Mouse (Mus musculus) heart, postnatal 14 days (tissue): ENCODE measurements around the gene Frmd4b. TPM values are rescaled to one million over a fixed set of nuclear protein-coding genes. Genes with fewer than 3 reads are reported as not detected.
"Not testable (repeated sequence)": the region's sequence is repeated elsewhere in the genome, so short reads cannot be mapped to it uniquely, and the experiment has no call there.

Experiments used
- DNase-seq, 2 experiments: peaks; one replicate each; pipeline ENCODE4 v3.0.0; 2021 to 2022
- intact Hi-C: fragments of 180-260 bp; cut with DNase I; formaldehyde crosslinking; loops from one replicate; pipeline ENCODE4 v1.15.1; 2025
- total RNA-seq, 2 experiments: library from RNA; stranded (reverse); gene quantifications; 2 replicates each; pipeline ENCODE4 v1.2.3; 2021

The Frmd4b gene
- total RNA-seq, 2 experiments from 2014 or later = 19.0 to 20.9 TPM

DNA sequence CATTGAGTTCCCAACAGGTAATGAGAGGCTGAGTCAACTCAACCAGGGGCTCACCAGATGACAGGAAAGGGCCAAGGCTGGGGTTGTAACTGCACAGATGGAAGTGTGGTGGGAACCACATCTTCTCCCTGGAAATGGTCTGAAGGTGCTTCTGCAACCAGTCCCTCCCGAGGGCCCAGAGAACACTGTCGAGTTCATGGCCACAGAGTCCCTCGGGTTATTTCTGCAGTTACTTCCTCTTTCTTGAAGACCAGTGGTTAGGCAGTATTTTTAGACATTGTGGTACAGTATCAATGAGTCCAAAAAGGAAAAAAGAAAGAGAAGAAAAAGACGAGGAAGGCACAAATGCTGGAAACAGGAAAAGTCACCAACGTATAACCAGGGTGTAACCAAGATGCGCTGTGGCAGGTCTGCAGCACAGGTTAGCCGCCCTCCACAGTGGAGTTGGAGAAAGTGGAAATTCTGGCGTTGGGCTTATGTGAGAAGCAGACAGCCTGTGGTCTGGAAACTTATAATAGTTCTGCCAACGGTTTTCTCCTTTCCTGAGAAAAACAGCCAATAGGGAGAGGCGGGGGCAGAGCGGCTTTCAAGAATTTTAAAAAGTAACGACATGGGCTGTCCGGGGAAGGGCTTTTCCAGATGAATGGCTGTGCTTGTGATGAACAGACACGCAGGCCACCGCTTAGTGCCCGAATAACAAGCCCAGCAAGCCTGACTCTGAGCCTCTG, 178.3 kb downstream of the Frmd4b start:
- intact Hi-C loops = no loop called here
- no peak for DNase-seq

DNA sequence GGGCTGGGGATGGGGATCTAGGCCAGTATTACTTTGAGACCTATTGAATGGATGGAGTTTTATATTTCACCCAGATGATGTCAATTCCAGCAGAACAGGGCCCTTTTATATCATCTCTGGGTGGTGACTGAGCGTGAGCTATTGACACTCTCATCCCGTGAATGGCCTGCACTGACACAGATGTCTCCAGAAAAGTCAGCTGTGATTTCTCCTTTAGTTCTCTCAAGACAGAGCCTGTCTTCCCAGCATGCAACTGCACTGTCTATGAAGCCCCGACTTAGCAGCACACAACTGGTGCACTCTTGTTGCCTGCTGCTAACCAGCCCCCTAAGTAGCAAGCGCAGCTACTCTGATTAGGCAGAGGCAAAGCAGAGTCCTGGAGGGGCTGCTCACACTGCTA, 182.6 kb downstream of the Frmd4b start:
- intact Hi-C loops = no loop called here
- no peak for DNase-seq

DNA sequence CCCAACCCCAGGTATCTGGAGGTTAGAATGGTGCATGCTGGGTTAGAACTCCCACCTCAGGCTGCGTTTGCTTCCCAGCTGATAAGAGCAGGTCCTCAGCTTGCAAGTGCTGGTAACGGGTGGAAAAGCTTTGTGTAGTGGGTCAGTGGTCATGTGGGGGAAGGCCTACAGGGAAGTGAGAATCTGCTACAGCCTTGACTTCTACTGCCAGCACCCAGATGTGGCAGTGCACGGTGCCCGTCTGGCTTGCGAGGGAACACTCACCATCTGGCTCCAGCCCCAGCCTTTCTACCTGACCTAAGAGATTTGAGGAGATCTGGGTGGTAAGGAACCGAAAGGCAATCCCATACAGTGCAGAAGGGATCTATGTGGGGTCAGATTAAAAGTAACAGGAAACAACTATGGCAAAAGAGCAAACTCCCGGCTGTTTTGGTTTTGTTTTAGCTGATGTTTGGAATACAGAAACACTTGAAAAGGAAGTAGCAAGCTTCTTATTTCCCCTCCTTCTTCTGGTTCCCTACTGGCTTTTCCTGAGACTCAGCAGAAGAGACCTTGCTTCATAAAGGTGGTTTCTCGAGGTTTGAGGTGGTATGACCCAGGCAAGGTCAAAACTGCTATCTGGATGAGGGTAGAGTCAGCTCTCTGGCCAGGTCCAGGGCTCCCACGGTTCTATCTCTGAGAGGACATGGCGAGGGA, 185.9 kb downstream of the Frmd4b start:
- no peak for DNase-seq
- intact Hi-C loops = no loop called here

DNA sequence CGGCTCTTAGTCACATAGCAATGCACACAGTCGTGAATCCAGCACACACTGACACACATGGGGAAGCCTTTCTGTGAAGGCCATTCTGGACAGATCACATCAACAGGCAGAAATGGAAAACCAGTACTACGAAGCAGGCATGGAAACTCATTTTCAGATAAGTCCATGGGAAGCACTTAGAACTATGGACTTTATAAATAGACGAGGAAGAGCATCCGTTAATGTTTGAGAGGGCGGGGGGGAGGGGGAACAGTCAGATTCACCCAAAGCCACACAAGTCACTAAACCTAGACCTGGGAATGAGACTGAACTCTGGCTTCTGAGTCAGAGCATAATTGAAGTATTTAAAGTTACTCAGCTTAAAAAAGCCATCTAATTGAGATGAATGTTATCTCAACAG, 186.8 kb downstream of the Frmd4b start:
- intact Hi-C loops = no loop called here
- DNase-seq = no peak

DNA sequence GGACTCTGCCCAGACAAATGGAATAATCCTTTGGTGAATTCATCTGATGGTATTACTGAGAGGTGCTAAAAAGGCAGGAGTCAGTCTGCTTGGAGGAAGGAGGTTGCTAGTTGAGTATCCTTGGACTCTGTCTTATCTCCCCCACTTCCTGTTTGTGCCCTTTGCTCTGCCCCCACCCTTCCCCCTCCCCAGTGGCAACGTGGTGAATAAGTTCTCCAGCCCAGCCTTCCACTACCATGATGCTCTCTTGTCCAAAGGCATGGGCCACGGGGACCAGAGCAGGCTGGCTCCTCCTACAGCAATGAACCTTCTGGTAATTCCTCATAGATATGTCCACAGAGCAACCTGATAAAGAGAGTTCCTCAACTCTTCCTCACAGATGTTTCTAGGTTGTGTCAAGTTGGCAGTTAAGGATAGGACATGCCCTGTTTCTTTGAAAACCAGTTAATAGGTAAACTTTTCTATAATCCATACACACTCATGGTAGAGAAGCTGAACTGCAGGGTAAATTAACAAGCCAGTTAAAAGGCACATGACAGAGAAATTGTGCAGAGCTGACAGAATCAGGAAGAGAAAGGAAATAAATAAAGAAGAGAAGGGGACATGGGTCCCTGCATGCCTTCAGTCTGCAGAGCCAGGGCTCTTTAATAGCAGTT, 187.5 kb downstream of the Frmd4b start:
- intact Hi-C loops = no loop called here
- no peak for DNase-seq

DNA sequence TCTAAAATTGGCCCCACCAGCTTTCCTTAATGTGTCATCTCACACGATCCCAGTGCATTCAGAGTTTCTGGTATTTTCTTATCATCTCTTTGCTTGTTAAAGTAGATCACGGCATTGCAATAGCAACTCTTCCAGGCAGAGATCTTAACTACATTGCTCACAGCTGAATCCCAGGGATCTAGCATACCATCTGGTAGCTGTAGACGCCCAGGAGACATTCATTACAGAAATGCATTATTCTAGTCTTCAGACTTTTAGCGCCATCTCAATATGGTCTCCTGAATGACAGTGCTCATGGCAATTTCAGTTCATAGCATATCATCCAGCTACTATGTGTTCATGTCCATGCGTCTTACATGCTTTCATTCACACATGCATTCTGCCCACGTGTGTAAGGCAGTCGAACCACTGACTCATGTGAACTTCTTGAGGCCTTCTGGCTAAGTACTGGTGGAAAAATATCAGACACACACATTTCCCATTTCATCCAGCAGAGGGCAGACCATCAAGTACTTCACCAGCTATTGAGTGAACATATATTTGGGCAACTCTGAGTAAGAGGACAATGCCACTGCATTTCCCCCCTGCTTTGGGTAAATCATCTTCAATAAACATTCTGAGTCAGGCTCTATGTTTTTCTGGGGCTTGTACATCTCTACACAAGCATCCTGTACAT, 197.4 kb downstream of the Frmd4b start:
- intact Hi-C loops = loop anchor here (1.0 to 10.0 kb wide), 6 partner anchors 39 to 317 kb away; partner anchors contain the start of gene Frmd4b
- DNase-seq = peak; percentile 75 to 85

DNA sequence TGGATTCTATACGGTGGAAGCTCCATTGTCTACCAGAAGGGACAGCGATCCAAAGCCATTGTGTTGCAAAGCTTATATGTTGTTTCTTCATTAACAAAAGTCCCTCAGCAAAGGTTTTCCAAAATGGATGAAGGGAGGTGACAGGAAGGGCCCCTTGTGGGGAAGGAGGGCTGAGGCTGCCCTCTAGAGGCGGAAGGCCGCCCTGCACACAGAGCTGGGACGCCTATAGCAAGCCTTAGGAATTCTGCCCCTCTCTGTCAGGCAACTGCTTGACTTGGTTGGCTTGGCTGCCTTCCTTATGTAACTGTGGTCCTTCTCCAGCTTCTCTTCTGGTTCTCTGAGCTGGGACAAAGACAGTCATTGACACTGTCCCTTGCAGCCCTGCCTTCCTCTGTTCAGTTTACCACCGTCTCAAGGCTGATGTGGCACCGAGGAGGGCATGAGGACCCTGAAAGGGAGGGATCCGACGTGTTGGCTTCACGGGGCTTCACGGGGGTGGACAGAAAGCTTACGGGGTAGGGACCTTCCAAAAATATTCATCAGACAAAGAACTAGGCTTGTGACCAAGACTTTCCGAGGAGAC, 200.3 kb downstream of the Frmd4b start:
- intact Hi-C loops = loop anchor here (1.0 to 10.0 kb wide), 4 partner anchors 109 to 198 kb away; partner anchors contain the start of gene Frmd4b
- DNase-seq = peak; percentile 80 to 88

DNA sequence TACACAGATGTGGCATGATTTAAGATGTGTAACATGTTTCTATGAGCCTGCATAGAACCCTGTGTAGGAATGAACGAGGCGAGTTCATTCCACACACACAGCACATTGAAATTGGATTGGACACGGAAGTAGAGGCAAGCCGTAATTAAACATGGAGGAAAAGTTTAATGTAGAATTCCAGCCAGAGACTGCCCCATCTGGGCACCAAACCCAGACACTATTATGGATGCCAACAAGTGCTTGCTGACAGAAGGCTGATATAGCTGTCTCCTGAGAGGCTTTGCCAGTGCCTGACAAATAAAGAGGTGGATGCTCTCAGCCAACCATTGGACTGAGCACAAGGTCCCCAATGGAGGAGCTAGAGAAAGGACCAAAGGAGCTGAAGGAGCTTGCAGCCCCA, 201.8 kb downstream of the Frmd4b start:
- intact Hi-C loops = loop anchor here (10.0 kb wide), 1 partner anchor 199 kb away; the partner anchor contains the start of gene Frmd4b
- not testable (repeated sequence) for DNase-seq

DNA sequence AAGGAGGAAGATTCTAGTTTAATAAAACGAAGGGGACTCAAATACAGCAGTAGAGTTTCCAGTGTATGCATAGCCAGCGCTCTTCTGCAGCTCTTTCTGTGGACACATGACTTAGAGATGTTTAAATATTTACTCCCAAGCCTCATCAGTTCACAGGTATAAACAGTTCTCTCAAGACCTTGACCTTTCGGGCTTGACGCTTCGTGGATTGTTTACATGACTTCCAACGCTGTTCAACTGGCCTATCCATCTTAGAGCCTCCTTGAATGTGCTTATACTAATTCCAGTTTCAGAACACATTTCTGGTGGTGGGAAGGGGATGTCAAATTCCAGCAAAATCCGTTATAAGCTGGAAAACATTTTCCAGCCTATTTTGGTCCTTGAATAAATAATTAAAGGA, 203.9 kb downstream of the Frmd4b start:
- DNase-seq = no peak
- intact Hi-C loops = loop anchor here (10.0 kb wide), 1 partner anchor 201 kb away; the partner anchor contains the start of gene Frmd4b

DNA sequence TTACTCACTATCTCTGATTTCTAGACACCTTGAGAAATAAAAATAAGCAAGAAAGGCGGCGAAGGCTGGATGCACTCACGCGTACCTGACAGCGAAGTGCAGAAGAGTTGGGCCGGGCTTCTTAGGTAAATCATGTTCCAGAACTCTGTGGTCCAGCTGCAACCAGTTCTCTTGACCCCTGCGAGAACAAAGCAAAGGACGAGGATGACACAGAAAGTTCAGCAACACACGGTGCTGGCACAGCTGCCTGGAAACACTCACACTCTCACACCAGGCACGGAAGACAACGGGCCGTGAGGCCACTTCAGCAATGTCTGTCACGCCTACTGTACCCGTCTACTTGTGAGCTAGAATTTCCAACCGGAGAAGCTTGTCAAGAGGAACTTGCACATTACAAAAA, 204.9 kb downstream of the Frmd4b start:
- intact Hi-C loops = loop anchor here (10.0 kb wide), 1 partner anchor 202 kb away; the partner anchor contains the start of gene Frmd4b
- no peak for DNase-seq

DNA sequence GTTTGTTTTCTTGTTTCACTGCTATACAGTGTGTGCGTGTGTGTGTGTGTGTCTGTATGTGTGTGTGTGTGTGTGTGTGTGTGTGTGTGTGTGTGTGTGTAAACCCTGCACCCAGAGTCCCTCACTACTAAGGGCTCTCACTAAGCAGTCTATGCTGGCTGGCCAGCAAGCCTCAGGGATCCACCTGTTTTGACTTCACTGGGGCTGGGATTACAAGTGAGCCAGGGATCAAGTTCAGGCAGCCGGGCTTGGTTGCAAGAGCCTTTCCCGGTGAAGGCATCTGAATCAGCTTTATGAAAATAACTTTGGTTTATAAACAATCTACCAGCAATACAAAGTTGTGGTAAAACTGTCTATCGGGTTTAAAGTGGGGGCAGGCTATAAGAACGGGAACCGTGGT, 206.0 kb downstream of the Frmd4b start:
- DNase-seq = no peak

DNA sequence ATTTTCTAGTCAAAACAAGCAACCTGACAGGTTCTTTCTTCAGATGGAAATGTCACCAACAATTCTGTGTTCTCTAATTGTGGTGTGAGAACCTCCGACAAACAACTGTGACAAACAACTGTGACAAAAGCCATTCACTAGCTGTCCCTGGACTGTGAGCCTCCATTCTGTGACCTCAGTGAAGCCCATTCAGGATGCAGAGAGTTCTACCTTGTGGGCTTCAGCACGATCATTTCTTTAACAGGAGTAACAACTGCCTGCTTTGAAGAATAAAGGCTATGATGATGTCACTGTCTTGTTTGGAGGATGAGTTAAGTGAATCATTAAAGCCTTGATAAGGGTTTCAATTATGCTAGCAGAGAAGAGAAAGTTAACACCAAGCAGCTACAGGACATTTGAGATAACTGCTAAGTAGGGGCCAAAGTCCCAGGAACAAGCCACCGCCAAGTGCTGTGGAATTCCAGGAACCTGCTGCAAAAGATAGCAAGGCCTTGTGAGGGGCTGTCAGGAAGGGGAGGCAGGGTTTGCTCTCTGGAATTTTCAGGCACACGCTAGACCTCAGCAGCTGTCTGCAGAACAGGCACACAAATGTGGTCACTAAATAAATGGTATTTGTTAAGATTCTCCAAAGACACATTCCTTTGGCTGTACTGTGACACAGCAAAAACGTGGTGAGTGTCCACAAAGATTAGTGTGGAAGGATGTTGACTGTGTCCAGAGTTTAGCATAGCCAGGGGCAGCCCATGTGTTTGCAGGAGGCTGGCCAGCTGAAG, 207.7 kb downstream of the Frmd4b start:
- peak; percentile 14 to 26 for DNase-seq
- intact Hi-C loops = loop anchor here (10.0 kb wide), 1 partner anchor 205 kb away; the partner anchor contains the start of gene Frmd4b

More for the DNA sequence above, 206.0 kb downstream of the Frmd4b start:
- intact Hi-C loops = loop anchor here (10.0 kb wide), 1 partner anchor 203 kb away; the partner anchor contains the start of gene Frmd4b

DNA sequence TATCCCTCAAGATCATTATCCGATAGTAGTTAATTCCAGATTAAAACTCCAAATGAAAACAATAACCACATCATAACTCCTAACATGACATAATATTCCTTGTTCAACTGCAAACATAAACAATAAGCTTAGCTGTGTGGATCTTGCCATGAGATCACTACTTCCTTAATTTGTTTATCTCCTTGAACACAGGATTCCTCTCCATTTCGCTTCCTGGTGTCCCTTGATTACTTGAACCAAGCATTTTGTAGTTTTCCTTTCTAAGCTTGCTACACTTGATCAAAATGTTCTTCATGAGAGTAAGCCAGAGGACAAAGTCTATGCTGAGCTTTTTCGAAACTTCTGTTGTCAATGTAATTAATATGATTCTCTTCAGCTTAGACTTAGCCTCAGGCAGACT, 209.4 kb downstream of the Frmd4b start:
- DNase-seq = no peak
- intact Hi-C loops = no loop called here

DNA sequence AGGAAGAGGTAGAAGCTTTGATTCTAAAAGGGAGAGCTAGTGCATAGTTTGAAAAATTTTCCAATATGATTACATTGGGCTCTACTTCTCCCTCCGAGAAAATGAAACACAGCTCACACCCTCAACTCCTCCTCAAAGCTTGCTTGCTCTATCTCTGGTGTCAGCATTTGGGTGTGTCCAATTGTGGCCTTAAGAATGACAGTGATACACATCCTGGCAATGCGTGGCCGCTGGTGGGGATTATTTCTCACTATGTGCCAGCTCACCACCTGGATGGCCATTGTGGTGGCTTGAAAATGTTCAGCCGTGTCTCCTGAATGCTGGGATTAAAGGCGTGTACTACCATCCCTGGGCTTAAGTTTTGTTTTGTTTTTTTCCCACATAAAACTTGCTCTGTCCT, 209.9 kb downstream of the Frmd4b start:
- DNase-seq = no peak
- intact Hi-C loops = no loop called here

DNA sequence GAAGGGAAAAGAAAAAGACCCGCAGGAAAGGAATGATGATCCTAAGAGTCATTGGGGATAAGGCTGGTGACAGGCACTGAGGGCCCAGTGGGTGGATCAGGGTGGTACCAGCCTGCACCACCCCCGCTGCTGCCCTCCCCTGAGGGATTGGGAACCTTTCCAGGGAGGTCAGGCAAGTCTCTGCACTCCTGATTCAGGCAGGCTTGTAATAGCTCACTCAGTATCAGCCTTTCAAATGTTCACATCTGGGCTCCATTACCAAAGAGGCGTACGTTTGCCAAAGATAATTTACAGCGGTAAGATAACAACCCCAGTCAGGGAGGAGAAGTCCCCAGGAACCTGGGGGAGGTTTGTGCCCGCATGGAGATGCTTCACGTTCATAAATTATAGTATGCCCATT, 212.0 kb downstream of the Frmd4b start:
- peak; percentile 16 to 30 for DNase-seq
- intact Hi-C loops = no loop called here

DNA sequence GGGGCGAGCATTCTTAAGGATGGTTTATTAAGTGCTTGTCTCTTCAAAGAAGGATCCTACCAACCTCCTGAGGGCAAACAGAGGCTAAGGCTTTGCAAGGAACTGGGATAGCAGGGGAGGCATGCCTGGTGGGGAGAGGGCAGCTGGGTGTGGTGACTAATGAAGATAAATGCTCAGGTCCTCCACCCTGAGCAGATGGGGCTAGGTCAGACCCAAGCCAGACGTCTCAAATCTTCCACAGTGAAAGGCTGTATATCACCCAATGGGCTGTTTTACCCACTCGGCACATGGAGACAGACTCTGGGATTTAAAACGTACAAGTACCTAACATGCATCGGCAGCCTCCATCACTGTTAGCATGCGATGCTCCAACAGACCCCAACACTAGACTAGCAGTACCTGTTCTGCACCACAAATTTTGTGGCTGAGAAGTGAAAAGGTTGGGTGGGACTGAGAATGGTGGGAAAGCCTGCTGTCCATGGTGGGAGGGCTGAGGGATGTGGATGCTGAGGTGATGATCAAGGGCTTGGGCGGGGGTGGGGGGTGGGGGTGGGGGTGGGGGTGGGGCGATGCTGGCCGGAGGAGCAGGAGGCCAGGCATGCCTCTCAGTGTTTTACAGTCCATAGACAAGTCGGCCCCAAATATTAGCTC, 214.4 kb downstream of the Frmd4b start:
- DNase-seq = no peak
- intact Hi-C loops = no loop called here

DNA sequence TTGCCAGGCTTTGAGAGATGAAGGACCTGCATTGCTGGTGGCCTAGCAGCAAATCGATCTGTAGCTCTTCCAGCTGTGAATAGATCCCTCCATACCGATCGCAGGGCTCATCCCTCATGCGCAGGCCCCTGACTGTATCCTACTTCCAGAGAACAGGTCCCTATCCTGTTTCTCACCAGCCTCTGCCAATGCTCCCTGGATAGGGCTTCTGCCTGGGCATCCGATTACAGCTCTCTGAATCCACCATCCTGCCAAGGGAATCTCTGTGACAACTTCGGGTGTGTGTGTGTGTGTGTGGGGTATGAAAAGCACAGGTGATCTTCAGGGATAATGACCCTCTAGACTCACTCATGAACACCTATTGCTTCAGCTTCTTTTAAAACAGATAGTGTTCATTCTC, 216.9 kb downstream of the Frmd4b start:
- intact Hi-C loops = no loop called here
- DNase-seq = no peak

DNA sequence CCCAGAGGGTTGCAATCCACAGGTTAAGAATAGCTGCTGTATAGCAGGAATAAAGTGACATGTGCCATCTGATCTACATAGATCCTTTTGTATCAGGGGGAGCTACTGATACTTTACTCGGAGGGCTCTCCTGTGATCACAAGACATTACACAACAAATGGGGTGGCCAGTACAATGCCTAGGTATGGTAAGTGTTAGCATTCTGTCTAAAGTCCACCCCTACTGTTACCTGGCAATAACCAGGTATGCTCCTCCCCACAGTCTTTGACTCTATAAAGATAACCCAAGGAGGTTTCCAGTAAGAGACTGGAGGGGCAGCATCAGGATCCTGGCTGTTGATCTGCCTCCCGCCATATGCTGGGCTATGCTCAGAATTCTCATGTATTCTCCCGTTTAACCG, 219.4 kb downstream of the Frmd4b start:
- intact Hi-C loops = loop anchor here (5.0 kb wide), 1 partner anchor 81 kb away; no protein-coding TSS in a partner anchor
- no peak for DNase-seq

DNA sequence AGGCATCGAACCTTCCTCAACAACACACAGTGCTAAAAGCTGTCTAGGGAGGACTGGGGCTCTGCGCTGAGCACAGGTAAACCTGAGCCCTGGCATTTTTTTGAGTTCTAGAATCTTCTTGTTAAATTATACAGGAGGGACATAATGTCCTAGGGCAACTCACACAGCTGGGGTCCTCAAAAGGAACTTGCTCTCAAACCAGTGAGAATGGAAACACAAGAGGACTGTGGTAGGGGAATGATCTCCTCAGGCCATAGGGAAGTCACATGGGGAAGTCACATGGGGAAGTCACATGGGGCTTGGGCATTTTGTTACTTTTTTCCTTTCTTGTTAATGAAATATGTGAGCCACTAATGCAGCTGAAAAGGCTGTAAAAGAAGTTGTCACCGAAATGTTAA, 220.4 kb downstream of the Frmd4b start:
- no peak for DNase-seq
- intact Hi-C loops = loop anchor here (5.0 kb wide), 1 partner anchor 80 kb away; no protein-coding TSS in a partner anchor
